Mouse (Mus musculus) duodenum, adult 2 months (tissue): Measurements from ENCODE around the gene Gm4567. TPM values are rescaled to one million over a fixed set of nuclear protein-coding genes. Genes with fewer than 3 reads are reported as not detected.

Experiments used
- polyA plus RNA-seq: library from polyadenylated mRNA; depleted of rRNA; stranded (reverse); fragments of >200 nt; gene quantifications from 2 replicates; pipeline ENCODE4 v1.2.3, GENCODE M21; 2012; ENCODE audit warnings: low replicate concordance; rRNA removed

The Gm4567 gene
- not detected in 2 replicates for polyA plus RNA-seq

DNA sequence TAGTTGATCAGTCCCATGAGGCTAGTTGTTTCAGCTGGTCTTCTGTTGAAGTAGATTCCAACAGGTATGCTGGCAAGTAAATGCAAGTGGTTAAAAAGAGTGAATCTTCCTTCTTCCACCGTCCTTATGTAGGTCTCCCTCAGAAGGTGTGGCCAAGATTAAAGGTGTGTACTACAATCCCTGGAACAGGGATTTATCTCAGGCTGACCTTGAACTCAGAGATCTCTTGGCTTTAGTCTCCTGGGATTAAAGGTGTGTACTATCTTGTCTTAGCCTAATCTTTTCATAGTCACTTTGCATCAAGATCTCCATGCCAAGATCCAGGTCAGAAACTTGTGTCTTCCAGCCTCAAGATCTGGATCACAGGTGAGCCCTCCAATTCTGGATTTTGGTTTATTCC, at the start of gene Gm4567:
Gene Gm4567, minus strand, starts transcription at position 101 of the 400 bp plus-strand sequence.

GRCm38 (mm10) chr7:22761397-22761796, 41.9 kb upstream of the Gm4567 start, which contains the start of gene Vmn1r157:
Gene Vmn1r157, plus strand, starts transcription at chr7:22761697.

DNA sequence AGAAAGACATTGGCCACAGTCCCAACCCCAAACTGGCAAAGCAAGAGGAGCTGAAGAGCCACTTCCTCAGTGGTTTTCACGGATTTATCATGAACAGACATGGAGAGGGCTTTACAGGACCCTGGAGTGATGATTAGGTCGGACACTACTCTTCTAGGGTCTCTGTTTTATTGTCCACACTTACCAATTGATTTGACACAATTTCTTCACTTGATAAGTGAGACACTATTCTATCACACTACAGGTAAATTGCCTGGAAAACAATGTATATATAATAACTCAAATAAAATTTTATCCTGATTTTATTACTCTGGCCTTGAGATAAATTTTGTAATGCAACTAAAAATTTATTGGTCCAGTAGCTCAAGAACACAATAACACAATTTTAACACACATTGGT, 27.3 kb downstream of the Gm4567 start, which contains the start of gene Gm8693:
Gene Gm8693, minus strand, starts transcription at position 101 of the 400 bp plus-strand sequence.

Other genes starting within 250 kb of the Gm4567 start
- gene Vmn1r151, start 220.0 kb downstream of the Gm4567 start, polyA plus RNA-seq: not detected in 2 replicates
- gene Vmn1r152, start 196.7 kb downstream of the Gm4567 start, polyA plus RNA-seq: not detected in 2 replicates
- gene Gm8677, start 184.8 kb downstream of the Gm4567 start, polyA plus RNA-seq: not detected in 2 replicates
- not detected in 2 replicates for gene Gm4201, start 154.4 kb downstream of the Gm4567 start, polyA plus RNA-seq
- not detected in 2 replicates for gene Gm4565, start 131.6 kb downstream of the Gm4567 start, polyA plus RNA-seq
- not detected in 2 replicates for gene Vmn1r155, start 61.7 kb downstream of the Gm4567 start, polyA plus RNA-seq
- not detected in 2 replicates for gene Gm8693, start 27.4 kb downstream of the Gm4567 start, polyA plus RNA-seq
- gene Vmn1r157, start 42.0 kb upstream of the Gm4567 start, polyA plus RNA-seq: not detected in 2 replicates
- gene Vmn1r158, start 71.1 kb upstream of the Gm4567 start, polyA plus RNA-seq: not detected in 2 replicates
- gene Vmn1r159, start 123.9 kb upstream of the Gm4567 start, polyA plus RNA-seq: not detected in 2 replicates
- gene Vmn1r160, start 151.5 kb upstream of the Gm4567 start, polyA plus RNA-seq: not detected in 2 replicates